Mouse (Mus musculus) kidney, adult 2 months (tissue): Measurements from ENCODE around the gene Rrp7a. TPM values are rescaled to one million over a fixed set of nuclear protein-coding genes. Genes with fewer than 3 reads are reported as not detected.

Experiments
- DNase-seq: peaks from one replicate; pipeline ENCODE4 v3.0.0; 2021
- H3K27ac ChIP-seq: fragments of 200-500 bp; 2 replicates; pipeline ENCODE4 v1.5.1; 2012; ENCODE audit warnings: low read depth, low read length, control low read depth, inconsistent platforms; ENCODE audit not compliant: insufficient read depth
- H3K27me3 ChIP-seq: fragments of 200-500 bp; replicated peaks from 2 replicates; pipeline ENCODE4 v1.6.1; 2012; ENCODE audit warnings: mild to moderate bottlenecking, moderate library complexity, low read length, inconsistent platforms; ENCODE audit not compliant: control insufficient read depth, insufficient read depth
- H3K36me3 ChIP-seq: fragments of 200-500 bp; 2 replicates; pipeline ENCODE4 v1.6.1; 2012; ENCODE audit warnings: mild to moderate bottlenecking, moderate library complexity, low read length, inconsistent platforms; ENCODE audit not compliant: control insufficient read depth, insufficient read depth
- H3K4me1 ChIP-seq: fragments of 200-500 bp; 2 replicates; pipeline ENCODE4 v1.6.1; 2011; ENCODE audit warnings: low read length; ENCODE audit not compliant: control insufficient read depth, insufficient read depth
- H3K4me3 ChIP-seq: fragments of 200-500 bp; 2 replicates; pipeline ENCODE4 v1.5.1; 2011; ENCODE audit warnings: mild to moderate bottlenecking, low read depth, low read length, control low read depth; ENCODE audit not compliant: insufficient read depth
- CTCF ChIP-seq: fragments of 200-500 bp; conservative IDR thresholded peaks from 2 replicates; pipeline ENCODE4 v1.5.1; 2011; ENCODE audit warnings: low read depth, mild to moderate bottlenecking, control low read depth, low read length, moderate library complexity, mixed read lengths; ENCODE audit not compliant: insufficient read depth, insufficient read length
- POLR2A ChIP-seq: fragments of 200-500 bp; IDR thresholded peaks from one replicate; pipeline ENCODE4 v1.6.1; 2011; ENCODE audit warnings: low read depth, low read length, control low read depth
- WGBS: fragments of 180-500 bp; shearing (Covaris S2); methylation state at CpG from one replicate; pipeline ENCODE4 v1.1.7; 2018; 5-methylcytosine and 5-hydroxymethylcytosine counted together
- polyA plus RNA-seq: library from polyadenylated mRNA; depleted of rRNA; stranded (reverse); fragments of >200 nt; gene quantifications from 2 replicates; pipeline ENCODE4 v1.2.3, GENCODE M21; 2012

The Rrp7a gene
- polyA plus RNA-seq, 1 experiment, result 110 TPM

DNA sequence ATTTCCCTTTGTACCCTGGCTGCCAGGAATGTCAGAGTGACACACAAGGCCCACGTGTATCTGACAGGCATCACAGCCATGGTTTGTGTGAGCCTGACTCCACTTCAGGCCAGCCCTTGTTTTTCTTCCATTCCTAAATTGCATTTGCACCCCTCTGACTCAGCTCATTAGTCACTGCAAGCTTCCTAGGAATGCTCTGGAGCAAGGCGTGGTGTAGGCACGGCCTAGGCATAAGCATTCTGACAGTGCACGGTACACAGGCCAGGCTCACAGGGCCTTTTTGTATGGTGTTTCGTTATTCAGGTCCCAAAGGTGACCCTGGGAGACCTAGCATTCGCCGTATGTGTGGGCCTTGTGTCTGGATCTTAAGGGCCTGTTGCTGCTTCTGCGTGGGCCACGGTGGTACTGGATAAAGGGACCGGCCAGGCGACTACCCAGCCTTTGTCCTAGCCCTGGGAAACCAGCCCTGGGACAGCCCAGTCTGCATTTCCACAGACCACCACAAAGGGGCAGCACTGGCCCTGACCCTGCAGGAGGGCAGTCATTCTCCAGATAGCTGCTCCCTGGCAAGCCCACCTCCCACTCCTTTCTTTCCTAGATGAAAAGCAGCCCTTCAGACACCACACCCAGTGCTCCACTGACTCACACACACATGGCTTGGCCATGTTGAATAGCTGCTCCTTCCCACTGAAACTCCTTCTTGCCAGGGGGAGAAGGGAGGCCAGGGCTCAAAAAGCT lies 34.5 kb upstream of the Rrp7a start:
- Histone ChIP-seq H3K4me3 (no peak overlapping the region), H3K36me3 (0 out of 2 replicates have a peak, but pooled peaks cover 3% of the 10 kb centered on the region), H3K27ac (no peak overlapping the region), H3K4me1 (no peaks in the 10 kb centered on the region), H3K27me3 (no peaks in the 10 kb centered on the region)
- WGBS, result 71% methylated on average over 11 of the region's 11 CpGs
- peak; percentile 83 for TF ChIP-seq CTCF
- no peak for TF ChIP-seq POLR2A
- DNase-seq, result peak; percentile 63

DNA sequence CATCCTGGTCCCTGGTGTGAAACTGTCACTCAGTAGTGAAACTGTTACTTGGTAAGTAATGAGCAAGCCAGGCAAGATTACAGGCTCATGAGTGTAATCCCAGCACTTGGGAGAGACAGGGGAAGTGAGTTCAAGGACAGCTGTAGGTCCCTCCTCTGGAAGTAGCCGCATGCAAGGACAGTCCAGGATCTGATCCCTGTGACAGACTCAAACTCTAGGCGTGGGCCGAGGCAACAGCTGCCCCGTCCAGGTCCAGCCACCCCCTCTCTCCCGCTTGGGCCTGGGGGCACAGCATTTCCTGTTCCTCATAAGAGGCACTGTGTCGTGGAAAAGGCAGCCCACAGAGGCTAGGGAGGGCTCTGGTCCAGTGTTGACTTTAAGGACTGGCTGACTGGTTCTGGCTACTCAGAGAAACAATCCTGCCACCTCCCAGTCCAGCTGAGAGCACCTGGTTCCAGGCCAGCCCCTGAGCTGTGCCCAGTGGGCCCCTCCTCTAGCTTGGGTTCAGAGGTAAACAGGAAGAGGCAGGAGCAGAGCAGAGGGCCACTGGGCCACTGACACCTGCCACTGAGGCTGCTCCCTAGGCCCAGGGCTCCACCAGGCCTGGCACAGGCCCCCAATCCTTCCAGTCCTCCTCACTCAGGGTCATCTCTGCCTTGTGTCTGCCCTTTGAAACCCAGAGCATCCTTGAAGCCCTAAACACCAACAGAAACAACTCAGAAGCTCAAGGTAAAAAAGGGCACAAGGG lies 33.2 kb upstream of the Rrp7a start:
- H3K4me3 ChIP-seq, result no peak overlapping the region

DNA sequence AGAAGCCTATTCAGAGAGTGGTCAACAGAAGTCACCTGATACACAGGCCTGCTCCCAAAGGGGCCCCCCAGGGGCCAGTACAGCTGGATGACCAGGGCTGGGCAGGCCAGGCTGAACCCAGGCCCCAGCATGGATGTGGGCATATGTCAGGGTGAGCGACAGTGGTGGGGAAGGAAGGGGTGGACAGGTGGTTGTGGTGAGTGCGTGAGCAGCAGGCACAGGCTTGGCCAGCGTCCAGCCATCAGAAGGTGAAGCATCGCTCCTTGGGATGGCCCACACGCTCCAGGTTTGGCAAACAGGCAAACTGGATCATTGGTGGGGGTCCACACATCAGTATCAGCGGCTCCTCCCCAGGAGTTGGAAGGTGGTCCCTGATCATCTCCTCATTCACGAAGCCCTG lies 31.7 kb upstream of the Rrp7a start:
- WGBS, result 92% methylated on average over 7 of the region's 7 CpGs
- DNase-seq, result no peak

More for the DNA sequence above, 33.2 kb upstream of the Rrp7a start:
- Histone ChIP-seq H3K4me1 (no peaks in the 10 kb centered on the region), H3K36me3 (0 out of 2 replicates have a peak, but pooled peaks cover 3% of the 10 kb centered on the region), H3K27me3 (no peaks in the 10 kb centered on the region), H3K27ac (no peak overlapping the region)
- no peak for TF ChIP-seq CTCF
- TF ChIP-seq POLR2A, result no peak
- 70% methylated on average over 6 of the region's 6 CpGs for WGBS
- peak; percentile 59 for DNase-seq

DNA sequence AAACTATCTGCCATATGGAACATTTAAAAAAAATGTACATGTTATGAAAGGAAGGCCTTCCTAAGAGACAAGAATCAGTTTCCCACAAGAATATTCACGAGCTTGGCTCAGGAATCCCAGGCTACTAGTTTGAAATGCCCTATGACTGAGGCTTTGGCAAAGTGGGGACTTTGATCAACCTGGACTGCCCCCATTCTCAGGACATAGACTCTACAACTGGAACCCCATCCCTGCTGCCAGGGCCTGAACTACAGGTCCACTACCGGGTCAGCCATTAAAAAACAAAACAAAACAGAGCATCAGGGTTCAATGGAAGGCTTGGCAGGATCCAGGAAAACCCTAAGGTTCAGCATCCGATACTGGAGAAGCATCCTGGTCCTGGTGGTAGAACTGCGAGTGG lies 28.1 kb upstream of the Rrp7a start:
- Histone ChIP-seq H3K36me3 (no peaks in the 10 kb centered on the region; the same call in 1 of the 2 replicates), H3K27ac (no peak overlapping the region), H3K4me1 (peaks cover 14% of the 10 kb centered on the region), H3K27me3 (no peaks in the 10 kb centered on the region), H3K4me3 (no peak overlapping the region)
- WGBS, result 59% methylated on average over 4 of the region's 4 CpGs
- peak; percentile 39 for DNase-seq
- TF ChIP-seq POLR2A, result no peak
- TF ChIP-seq CTCF, result no peak

More for the DNA sequence above, 31.7 kb upstream of the Rrp7a start:
- no peaks in the 10 kb centered on the region for H3K36me3 ChIP-seq
- no peak for TF ChIP-seq CTCF
- TF ChIP-seq POLR2A, result no peak
- H3K4me3 ChIP-seq, result no peak overlapping the region
- H3K4me1 ChIP-seq, result peaks cover 6% of the 10 kb centered on the region
- H3K27me3 ChIP-seq, result no peaks in the 10 kb centered on the region
- H3K27ac ChIP-seq, result no peak overlapping the region

DNA sequence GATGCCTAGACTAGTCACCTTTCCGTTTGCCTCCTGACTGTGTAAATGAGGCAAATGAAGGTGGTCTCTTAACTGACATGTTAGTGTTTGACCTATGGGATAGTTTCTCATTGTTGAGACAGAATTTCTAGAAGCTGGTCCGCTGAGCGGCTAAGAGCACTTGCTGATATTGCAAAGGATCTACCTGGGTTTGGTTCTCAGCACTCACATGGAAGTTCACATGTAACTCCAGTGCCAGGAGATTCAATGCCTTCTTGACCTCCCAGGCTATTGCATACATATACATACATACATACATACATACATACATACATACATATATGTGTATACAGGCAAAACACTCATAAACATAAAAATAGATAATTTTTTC lies 27.5 kb upstream of the Rrp7a start:
- WGBS, result 20% methylated on average over 3 of the region's 3 CpGs
- Histone ChIP-seq H3K4me1 (peaks cover 17% of the 10 kb centered on the region), H3K27ac (peak overlapping the region; percentile 100), H3K27me3 (no peaks in the 10 kb centered on the region), H3K36me3 (no peaks in the 10 kb centered on the region; the same call in 1 of the 2 replicates), H3K4me3 (peak overlapping the region; percentile 99)
- no peak for DNase-seq
- TF ChIP-seq POLR2A, result no peak
- no peak for TF ChIP-seq CTCF

DNA sequence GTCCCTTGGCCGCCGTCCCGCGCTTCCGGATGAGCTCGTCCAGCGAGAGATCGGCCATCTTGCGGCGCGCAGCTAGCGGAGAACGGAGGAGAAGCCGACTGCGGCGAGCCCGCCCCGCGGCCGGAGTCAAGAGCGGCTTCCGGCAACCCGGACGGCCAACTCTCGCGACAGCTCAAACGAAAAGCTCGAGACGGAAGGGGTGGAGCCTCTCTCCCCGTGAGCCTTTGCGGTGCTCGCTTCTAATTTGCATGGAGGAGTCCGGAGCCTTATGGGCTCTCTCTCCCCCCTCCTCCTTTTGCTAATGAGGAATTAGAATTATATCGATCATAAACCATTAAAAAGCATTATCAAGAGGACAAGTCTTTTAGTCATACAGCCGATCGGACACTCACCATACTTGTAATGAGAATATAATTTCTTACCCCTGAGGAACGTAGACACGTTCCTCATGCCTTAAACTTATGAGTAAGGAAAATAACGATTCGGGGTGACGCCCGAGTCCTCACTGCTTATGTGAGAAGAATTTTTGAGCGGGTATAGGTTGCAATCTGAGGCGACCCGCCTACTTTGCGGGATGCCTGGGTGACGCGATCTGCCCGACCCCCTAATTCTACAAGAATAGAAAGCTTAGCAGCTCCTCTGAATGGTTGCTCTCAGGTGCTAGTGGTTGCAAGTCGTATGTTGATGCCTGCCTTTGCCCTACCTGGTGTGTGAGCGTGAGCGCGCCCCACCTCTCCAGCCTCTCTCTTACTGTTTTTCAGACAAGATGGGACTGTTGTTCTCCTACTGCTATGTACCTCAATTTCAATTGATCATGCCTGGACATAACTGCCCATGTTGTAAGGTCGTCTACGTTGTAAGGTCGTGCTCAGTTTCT lies 26.8 kb upstream of the Rrp7a start, which contains the start of gene Poldip3:
Gene Poldip3, minus strand, starts transcription at position 189 of the 877 bp plus-strand sequence.
- DNase-seq, result peak; percentile 99
- H3K4me3 ChIP-seq, result peak within 1 kb of the TSS; percentile 99
- H3K27ac ChIP-seq, result peak within 1 kb of the TSS; percentile 100
- H3K36me3 ChIP-seq, result no peaks in the 10 kb centered on the region; the same call in 1 of the 2 replicates
- under 1% methylated on average over 56 of the region's 56 CpGs for WGBS
- peak; percentile 80 for TF ChIP-seq POLR2A
- no peak for TF ChIP-seq CTCF
- no peaks in the 10 kb centered on the region for H3K27me3 ChIP-seq
- peaks cover 19% of the 10 kb centered on the region for H3K4me1 ChIP-seq
